In genomic region chr4:80910871-80911701, GRCm38 (mm10) we compare ENCODE assay signal across 8 mouse cellular contexts. TPM values are rescaled to one million over a fixed set of nuclear protein-coding genes. Genes with fewer than 3 reads are reported as not detected.
DNase-seq lines count a peak whose midpoint lies in the region; ATAC-seq and TF ChIP-seq lines count a peak whose summit lies in the region.

No protein-coding gene starts in this region.

- in situ Hi-C loops in Patski (cut with MboI; ENCODE audit: low pct_unique_long_range_greater_than_20kb): loop anchor here (5.0 kb wide), 1 partner anchor 36 kb away; no protein-coding TSS in a partner anchor

- H3K4me1 ChIP-seq in forebrain, postnatal 0 days (ENCODE audit: insufficient read depth): peaks cover 4% of the 10 kb centered on the region; the same call in 1 of the 2 replicates
- 0 out of 2 replicates have a peak, but pooled peaks cover 2% of the 10 kb centered on the region for H3K4me1 ChIP-seq in lung, embryonic 16.5 days (replicated peaks; ENCODE audit: control insufficient read depth, insufficient read depth, low read length)

- TF ChIP-seq CTCF in Patski (IDR thresholded peaks at IDR 0.05): peak; percentile 25
- peak; percentile 19; the same call in 1 of the 2 replicates for TF ChIP-seq CTCF in forebrain, postnatal 0 days (IDR thresholded peaks at IDR 0.05; ENCODE audit: low read depth)

- CTCF ChIA-PET in Patski (lab: Charles Lee): interaction anchor here (0.9 to 4.0 kb wide), 7 partner anchors 14 to 200 kb away, joined by 3 to 18 read pairs (median 6); no protein-coding TSS in a partner anchor

- H3K36me3 ChIP-seq in forebrain, postnatal 0 days (ENCODE audit: insufficient read depth): no peaks in the 10 kb centered on the region
- no peaks in the 10 kb centered on the region for H3K36me3 ChIP-seq in lung, embryonic 16.5 days (ENCODE audit: control insufficient read depth, insufficient read depth, low read length)

- H3K9ac ChIP-seq in forebrain, postnatal 0 days: peak overlapping the region; percentile 72
- H3K9ac ChIP-seq in lung, embryonic 16.5 days (ENCODE audit: low read length): peak overlapping the region; percentile 92

- intact Hi-C loops in heart, postnatal 25 days (cut with DNase I): loop anchor here (2.0 to 5.0 kb wide), 3 partner anchors 39 to 268 kb away; no protein-coding TSS in a partner anchor

- no peaks in the 10 kb centered on the region for H3K27me3 ChIP-seq in Patski
- no peaks in the 10 kb centered on the region for H3K27me3 ChIP-seq in forebrain, postnatal 0 days (ENCODE audit: insufficient read depth, low read length)
- no peaks in the 10 kb centered on the region for H3K27me3 ChIP-seq in lung, embryonic 16.5 days (ENCODE audit: control insufficient read depth, insufficient read depth, low read depth, low read length)

- H3K4me3 ChIP-seq in forebrain, postnatal 0 days (ENCODE audit: low read depth, low read length): peak overlapping the region; percentile 65
- H3K4me3 ChIP-seq in lung, embryonic 16.5 days (ENCODE audit: low read length): peak overlapping the region; percentile 88

- 1% methylated on average over 56 of the region's 58 CpGs for WGBS in forebrain, postnatal 0 days
- under 1% methylated on average over 58 of the region's 58 CpGs for WGBS in lung, embryonic 16.5 days

- DNase-seq in Patski (ENCODE audit: low read depth, low spot score): no peak
- peak; percentile 12 for DNase-seq in cerebellum, adult 11-12 months
- DNase-seq in forebrain, postnatal 0 days: peak; percentile 79
- peak; percentile 8 for DNase-seq in heart, postnatal 25 days (ENCODE audit: low spot score)
- DNase-seq in layer of hippocampus, adult 8-10 months (ENCODE audit: low spot score in 2 of 2): peak; percentile 35 to 48
- DNase-seq in right cerebral cortex, adult 18-20 months: peak; percentile 51
- no peak for DNase-seq in c-Kit-positive CD71-positive TER-119-positive erythroid progenitor cells, embryonic 14.5 days (ENCODE audit: low spot score)

- peak overlapping the region; percentile 87 for H3K4me2 ChIP-seq in forebrain, postnatal 0 days (ENCODE audit: low read depth)
- H3K4me2 ChIP-seq in lung, embryonic 16.5 days (ENCODE audit: low read depth, low read length): peak overlapping the region; percentile 86

- ATAC-seq in Patski: peak; percentile 38
- ATAC-seq in forebrain, postnatal 0 days: peak; percentile 88
- peak; percentile 70 for ATAC-seq in lung, embryonic 16.5 days (ENCODE audit: low read depth)

- POLR2A ChIA-PET in Patski (lab: Charles Lee): interaction anchor here (0.7 to 0.9 kb wide), 3 partner anchors 13 to 36 kb away, joined by 3 to 4 read pairs (median 4); no protein-coding TSS in a partner anchor

- no peaks in the 10 kb centered on the region for H3K9me3 ChIP-seq in forebrain, postnatal 0 days (ENCODE audit: low read length)
- no peaks in the 10 kb centered on the region for H3K9me3 ChIP-seq in lung, embryonic 16.5 days (ENCODE audit: control insufficient read depth, low read length)

- H3K27ac ChIP-seq in forebrain, postnatal 0 days (ENCODE audit: low read depth, low read length): peak overlapping the region; percentile 87
- peak overlapping the region; percentile 87 for H3K27ac ChIP-seq in lung, embryonic 16.5 days (ENCODE audit: low read length)

RNA-seq across cellular contexts. Expression of gene Lurap1l, which starts 0.6 kb away (rescaled TPM):
- polyA plus RNA-seq in Patski (2021): 15.0 TPM
- 4.7 and 6.4 TPM in 2 replicates for total RNA-seq in forebrain, postnatal 0 days (2014; rRNA removed)
- 5.0 and 5.3 TPM in 2 replicates for polyA plus RNA-seq in forebrain, postnatal 0 days (2015; fragmentation: Nextera tagmentation; extraction: Ambion mirVana)
- 1 to 10 TPM; 2.0 to 2.1 TPM for total RNA-seq in heart, postnatal 25 days (2021)
- 10 to 100 TPM; 18.7 to 26.7 (median 22.1) TPM for total RNA-seq in layer of hippocampus, adult 8-10 months (2022)
- polyA plus RNA-seq in lung, embryonic 16.5 days (2015; fragmentation: Nextera tagmentation; extraction: Ambion mirVana): 22.0 and 23.9 TPM in 2 replicates

Comparison
In these comparisons a context has a peak if more than half of its experiments do, and no peak if none do; other contexts are left out.
1. ATAC-seq: peak in every context shown above with its lines; median percentile 88 in forebrain, postnatal 0 days; 70 in lung, embryonic 16.5 days; 38 in Patski.
2. DNase-seq: peak in cerebellum, adult 11-12 months (single experiment), forebrain, postnatal 0 days (single experiment), heart, postnatal 25 days (single experiment), layer of hippocampus, adult 8-10 months (2 of 2) and right cerebral cortex, adult 18-20 months (single experiment); none in Patski (single experiment) and c-Kit-positive CD71-positive TER-119-positive erythroid progenitor cells, embryonic 14.5 days (single experiment).